Mouse (Mus musculus): ENCODE measurements around the gene Nr1h3.
A peak's percentile ranks its signal among the peaks of the same experiment; 100 is the strongest.

Nr1h3 gene

DNA sequence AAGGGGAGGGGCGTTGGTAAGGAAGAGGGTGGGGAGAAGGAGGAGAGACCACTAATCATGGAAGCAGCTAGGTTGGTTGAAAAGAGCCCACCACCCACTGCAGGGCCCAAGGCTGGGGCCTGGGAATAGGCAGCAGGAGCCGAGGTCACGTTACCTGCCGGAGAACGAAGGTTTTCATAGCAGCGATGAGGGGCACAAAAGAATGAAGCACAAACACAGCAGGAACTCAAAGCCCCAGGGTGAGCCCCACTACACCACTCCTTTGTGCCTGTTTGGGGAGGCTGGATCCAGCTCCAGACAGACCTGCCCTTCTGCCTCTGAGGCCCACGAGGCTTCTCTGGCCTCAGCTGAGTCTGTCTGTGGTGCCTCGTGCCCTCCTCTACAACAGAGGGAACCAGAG, 62.9 kb downstream of the Nr1h3 start:
- no peak for DNase-seq (ENCODE audit: low spot score in 2 of 2)

DNA sequence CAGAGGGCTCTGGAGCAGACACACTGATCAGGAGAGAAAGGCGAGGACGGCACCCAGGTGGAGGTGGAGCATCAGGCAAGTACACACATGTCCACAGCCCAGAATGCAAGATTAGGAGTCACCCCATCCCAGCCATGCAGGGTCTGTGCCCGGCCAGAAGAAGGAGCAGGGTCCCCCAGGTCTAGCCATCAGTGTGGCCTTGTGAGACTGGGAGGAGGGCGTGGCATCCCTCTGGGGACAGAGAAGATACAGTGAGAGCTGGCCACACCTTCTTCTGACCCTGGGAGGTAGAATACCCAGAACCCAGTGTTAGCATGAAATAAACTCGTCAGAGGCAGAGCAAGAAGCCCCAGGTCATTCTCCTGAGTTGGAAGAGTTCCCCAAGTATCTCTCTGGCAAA, 63.3 kb downstream of the Nr1h3 start:
- no peak for DNase-seq (ENCODE audit: low spot score in 2 of 2)

DNA sequence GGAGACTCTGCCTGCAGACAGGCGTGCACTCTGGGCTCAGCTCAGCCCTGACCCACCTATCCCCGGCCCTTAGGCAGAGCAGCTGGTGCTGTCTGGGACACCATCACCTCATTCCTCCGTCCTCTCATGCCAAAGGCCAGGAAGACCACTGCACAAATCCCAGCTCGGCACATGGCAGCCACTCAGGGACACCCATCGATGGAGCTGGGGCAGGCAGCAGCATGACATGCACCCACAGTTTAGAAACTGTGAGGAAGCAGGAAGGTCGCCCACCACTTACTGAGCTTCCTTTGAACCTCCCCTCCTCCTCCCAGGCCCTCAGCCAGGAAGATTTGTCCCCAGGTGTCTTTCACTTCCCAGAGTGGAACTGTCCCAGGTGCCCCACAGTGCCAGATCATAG, 65.2 kb downstream of the Nr1h3 start:
- DNase-seq (ENCODE audit: low spot score in 2 of 2), result peak in 1 of 2 experiments; percentile 8

DNA sequence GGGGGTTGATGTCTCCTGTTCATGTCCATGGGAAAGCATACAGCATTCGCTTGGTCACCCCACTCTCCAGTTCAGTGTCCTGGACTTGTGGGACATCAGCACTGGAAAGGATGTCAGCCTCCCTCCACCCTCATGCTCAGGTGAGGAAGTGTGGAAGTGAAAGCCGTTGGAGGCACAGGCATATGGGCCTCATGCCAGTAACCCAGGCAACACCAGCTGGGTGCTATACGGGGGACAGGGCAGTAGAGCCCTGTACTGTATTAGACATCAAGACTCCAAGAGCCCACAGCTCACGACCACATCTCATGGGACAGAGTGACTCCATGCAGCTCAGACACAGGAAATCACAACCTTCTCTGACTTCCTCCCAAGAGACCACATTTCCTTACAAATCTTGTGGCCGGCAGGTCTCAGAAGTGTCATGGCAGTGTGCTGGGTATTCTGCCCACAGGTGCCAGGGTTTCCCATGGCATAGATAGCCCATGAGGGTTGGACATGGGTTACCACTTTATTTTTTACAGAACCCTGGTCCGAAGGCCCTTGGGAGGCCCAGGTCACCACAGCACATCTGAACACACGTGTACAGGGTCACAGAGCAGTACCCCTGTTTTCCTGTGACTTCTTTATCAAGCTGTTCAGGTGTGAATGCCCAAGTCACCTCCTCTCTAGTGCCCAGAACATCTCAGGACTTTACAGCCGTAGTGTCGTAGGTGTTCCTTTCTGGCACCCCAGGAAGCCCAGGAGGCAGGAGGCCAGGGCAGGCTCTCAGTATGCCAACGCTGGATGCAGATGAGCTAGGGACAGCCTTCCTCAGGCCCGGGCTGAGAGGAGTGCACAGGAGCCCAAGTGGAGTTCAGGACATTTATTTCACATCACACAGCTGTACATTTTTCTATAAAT, 65.9 kb downstream of the Nr1h3 start:
- peak in 1 of 2 experiments; percentile 8 for DNase-seq (ENCODE audit: low spot score in 2 of 2)
